Mouse (Mus musculus) embryonic fibroblast, embryonic 13.5 days (primary cell): ENCODE measurements around the gene Ivl.

Experiments used
- CTCF ChIP-seq: IDR thresholded peaks from 2 replicates; pipeline ENCODE4 v1.5.1; 2011; ENCODE audit warnings: mild to moderate bottlenecking, control low read depth, low read length, moderate library complexity, borderline replicate concordance; ENCODE audit not compliant: insufficient read depth
- POLR2A ChIP-seq: IDR thresholded peaks from 2 replicates; pipeline ENCODE4 v1.6.1; 2011; ENCODE audit warnings: low read depth, mild to moderate bottlenecking, control low read depth, low read length, moderate library complexity

DNA sequence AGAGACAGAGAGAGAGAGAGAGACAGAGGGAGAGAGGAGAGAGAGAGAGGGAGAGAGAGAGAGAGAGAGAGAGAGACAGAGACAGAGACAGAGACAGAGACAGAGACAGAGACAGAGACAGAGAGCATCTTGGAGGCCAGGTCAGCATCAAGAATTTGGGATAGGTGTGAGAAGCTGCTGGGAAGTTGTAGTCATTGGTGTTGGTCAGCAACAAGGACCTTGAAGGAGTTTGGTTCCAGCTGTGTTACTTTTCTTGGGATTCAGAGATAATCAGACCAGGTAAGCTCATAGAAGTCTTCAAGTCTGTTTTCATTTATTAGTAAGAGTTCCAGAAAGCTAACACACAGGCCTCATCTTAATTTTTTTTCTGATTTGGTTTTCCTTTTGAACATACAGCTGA is 33.9 kb upstream of the Ivl start, which contains the start of gene 2210017I01Rik:
- TF ChIP-seq CTCF (no peak), POLR2A (no peak)
